Mouse (Mus musculus) spleen, adult 2 months (tissue): ENCODE data around the gene Rrm2. TPM values are rescaled to one million over a fixed set of nuclear protein-coding genes. Genes with fewer than 3 reads are reported as not detected.
A peak's percentile ranks its signal among the peaks of the same experiment; 100 is the strongest.
"Not testable (repeated sequence)": the region's sequence is repeated elsewhere in the genome, so short reads cannot be mapped to it uniquely, and the experiment has no call there.

ENCODE experiments used
- DNase-seq, 2 experiments: peaks; one replicate each; pipeline versions ENCODE4 v3.0.0 to v3.0.0-alpha.2; 2012 to 2021; ENCODE audit warnings: low spot score in 2 of 2, low read depth in 1 of 2
- H3K27ac ChIP-seq: fragments of 200-500 bp; 2 replicates; pipeline ENCODE4 v1.5.1; 2012; ENCODE audit warnings: low read length, inconsistent platforms; ENCODE audit not compliant: insufficient read depth
- H3K27me3 ChIP-seq: fragments of 200-500 bp; 2 replicates; pipeline ENCODE4 v1.6.1; 2012; ENCODE audit warnings: mild to moderate bottlenecking, moderate library complexity, low read length, inconsistent platforms; ENCODE audit not compliant: control insufficient read depth, insufficient read depth
- H3K36me3 ChIP-seq: fragments of 200-500 bp; 2 replicates; pipeline ENCODE4 v1.6.1; 2012; ENCODE audit warnings: mild to moderate bottlenecking, low read length, inconsistent platforms; ENCODE audit not compliant: control insufficient read depth, insufficient read depth
- H3K4me1 ChIP-seq: fragments of 200-500 bp; 2 replicates; pipeline ENCODE4 v1.6.1; 2011; ENCODE audit warnings: inconsistent platforms; ENCODE audit not compliant: control insufficient read depth, insufficient read depth, insufficient read length
- H3K4me3 ChIP-seq: fragments of 200-500 bp; 2 replicates; pipeline ENCODE4 v1.5.1; 2011; ENCODE audit warnings: mild to moderate bottlenecking, inconsistent platforms; ENCODE audit not compliant: insufficient read depth, insufficient read length; ENCODE audit errors: extremely low read depth
- CTCF ChIP-seq: fragments of 200-500 bp; IDR thresholded peaks from 2 replicates; pipeline ENCODE4 v1.5.1; 2011; ENCODE audit warnings: mild to moderate bottlenecking, inconsistent platforms; ENCODE audit not compliant: insufficient read depth, insufficient read length, insufficient replicate concordance; ENCODE audit errors: extremely low read depth
- POLR2A ChIP-seq: fragments of 200-500 bp; IDR thresholded peaks from 2 replicates; pipeline ENCODE4 v1.6.1; 2011; ENCODE audit warnings: low read depth, low read length, inconsistent platforms
- WGBS: fragments of 180-500 bp; shearing (Covaris S2); methylation state at CpG from one replicate; pipeline ENCODE4 v1.1.7; 2018; 5-methylcytosine and 5-hydroxymethylcytosine counted together
- polyA plus RNA-seq: library from polyadenylated mRNA; depleted of rRNA; stranded (reverse); fragments of >200 nt; gene quantifications from 2 replicates; pipeline ENCODE4 v1.2.3, GENCODE M21; 2012

The Rrm2 gene
- polyA plus RNA-seq, 1 experiment, result 12.7 TPM

- H3K4me3 ChIP-seq, result no peak overlapping the region
- H3K27me3 ChIP-seq, result no peaks in the 10 kb centered on the region
- no peak overlapping the region for H3K27ac ChIP-seq
- no peaks in the 10 kb centered on the region for H3K4me1 ChIP-seq
- no peak for DNase-seq
- WGBS, result 85% methylated on average over 3 of the region's 3 CpGs
- TF ChIP-seq CTCF (no peak), POLR2A (no peak)
- no peaks in the 10 kb centered on the region for H3K36me3 ChIP-seq
Observed at GRCm38 (mm10) chr12:24690351-24690750, 17.7 kb upstream of the Rrm2 start.

DNA sequence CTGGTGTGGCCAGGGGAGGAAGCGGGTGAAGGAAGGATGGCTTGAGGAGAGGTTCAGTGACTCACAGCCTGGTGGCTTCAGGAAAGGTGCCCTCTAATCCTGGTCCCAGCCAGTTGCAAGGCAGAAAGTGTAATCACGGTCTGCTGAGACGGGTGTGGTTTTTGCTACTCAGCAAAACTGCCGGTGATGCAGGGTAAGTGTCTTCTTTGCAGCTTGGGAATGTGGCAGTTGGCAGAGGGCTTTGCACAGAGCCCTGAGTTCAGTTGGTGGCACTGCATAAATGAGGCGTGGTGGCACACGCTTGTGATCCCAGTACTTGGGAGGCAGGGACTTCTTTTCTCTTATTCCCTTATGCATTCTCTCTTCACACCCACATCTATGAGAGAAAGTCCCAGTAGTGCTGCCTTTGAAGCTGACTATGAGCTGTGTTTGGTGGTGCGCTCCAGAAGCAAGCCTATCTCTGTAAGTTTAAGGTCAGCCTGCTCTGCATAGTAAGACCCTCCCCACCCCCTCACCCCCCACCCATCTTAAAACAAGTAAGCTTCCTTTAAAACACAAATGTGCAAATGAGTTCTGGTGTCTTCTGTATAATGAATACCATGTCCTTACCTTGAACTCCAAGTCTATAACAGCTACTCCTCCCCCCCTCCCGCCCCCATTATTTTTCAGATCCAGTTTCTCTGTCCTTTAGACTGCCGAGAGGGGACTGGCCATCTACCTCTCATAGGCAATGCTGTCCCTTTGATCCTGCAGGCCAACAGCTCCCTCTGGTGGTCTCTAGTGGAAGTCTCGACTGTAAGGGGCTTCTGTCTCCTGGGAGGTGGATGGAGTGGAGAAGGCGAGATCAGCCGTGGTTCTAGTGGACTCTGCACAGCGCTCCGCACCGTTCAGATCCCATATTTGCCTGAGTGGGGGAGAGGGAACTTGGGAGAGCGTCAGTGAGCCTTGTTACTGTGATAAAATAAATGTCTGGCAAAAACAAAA lies 11.2 kb upstream of the Rrm2 start:
- Histone ChIP-seq H3K4me3 (no peak overlapping the region), H3K4me1 (no peaks in the 10 kb centered on the region), H3K27me3 (no peaks in the 10 kb centered on the region), H3K27ac (no peak overlapping the region), H3K36me3 (no peaks in the 10 kb centered on the region)
- 40% methylated on average over 16 of the region's 16 CpGs for WGBS
- peak; percentile 41 to 74 for DNase-seq
- TF ChIP-seq POLR2A (no peak), CTCF (peak; percentile 94; the same call in 1 of the 2 replicates)

DNA sequence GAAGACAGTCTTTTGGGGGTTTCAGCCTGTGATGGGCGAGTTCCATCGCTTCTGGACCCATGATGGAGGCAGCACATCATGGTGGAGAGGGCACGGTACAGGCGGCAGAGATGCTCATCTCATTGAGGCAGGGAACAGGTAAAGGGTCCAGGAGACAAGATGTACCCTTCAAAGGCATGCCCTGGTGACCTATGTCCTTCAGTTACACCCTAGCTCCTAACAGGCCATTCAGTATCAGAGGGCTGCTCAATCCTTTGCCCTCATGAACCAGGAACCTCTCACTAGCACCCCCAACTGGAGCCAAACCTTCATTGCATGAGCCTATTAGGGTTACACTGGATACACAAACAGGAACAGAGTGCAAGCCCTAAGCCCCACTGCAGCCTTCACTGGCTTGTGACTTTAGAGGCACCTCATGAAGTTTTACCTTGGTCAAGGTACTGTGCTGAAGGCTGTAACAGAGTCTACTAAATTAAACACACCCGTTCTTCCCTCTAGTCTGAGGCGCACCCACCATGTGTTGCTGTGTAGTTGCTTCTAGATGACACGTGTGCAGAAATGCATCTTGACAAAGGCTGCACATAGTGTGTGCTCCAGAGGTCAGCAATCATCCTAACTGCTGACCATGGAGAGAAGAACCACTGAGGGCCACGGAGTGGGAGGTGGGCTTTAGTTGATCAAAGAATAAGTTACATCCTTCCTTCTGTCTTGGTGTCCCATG lies 10.4 kb upstream of the Rrm2 start:
- TF ChIP-seq CTCF (no peak), POLR2A (no peak)
- no peaks in the 10 kb centered on the region for H3K4me1 ChIP-seq
- WGBS, result 63% methylated on average over 8 of the region's 8 CpGs
- no peak for DNase-seq
- no peak overlapping the region for H3K4me3 ChIP-seq
- no peak overlapping the region for H3K27ac ChIP-seq
- no peaks in the 10 kb centered on the region for H3K27me3 ChIP-seq
- H3K36me3 ChIP-seq, result no peaks in the 10 kb centered on the region

GRCm38 (mm10) chr12:24698514-24698913 lies 9.5 kb upstream of the Rrm2 start:
- Histone ChIP-seq H3K27ac (no peak overlapping the region), H3K36me3 (no peaks in the 10 kb centered on the region), H3K27me3 (no peaks in the 10 kb centered on the region), H3K4me1 (no peaks in the 10 kb centered on the region), H3K4me3 (no peak overlapping the region)
- no peak for TF ChIP-seq CTCF
- no peak for TF ChIP-seq POLR2A
- DNase-seq, result no peak
- 87% methylated on average over 3 of the region's 3 CpGs for WGBS

- 56% methylated on average over 10 of the region's 10 CpGs for WGBS
- Histone ChIP-seq H3K27ac (no peak overlapping the region), H3K36me3 (no peaks in the 10 kb centered on the region), H3K4me3 (no peak overlapping the region), H3K27me3 (no peaks in the 10 kb centered on the region), H3K4me1 (no peaks in the 10 kb centered on the region)
- no peak for DNase-seq
- no peak for TF ChIP-seq CTCF
- no peak for TF ChIP-seq POLR2A
Observed at GRCm38 (mm10) chr12:24699578-24699977, 8.5 kb upstream of the Rrm2 start.

DNA sequence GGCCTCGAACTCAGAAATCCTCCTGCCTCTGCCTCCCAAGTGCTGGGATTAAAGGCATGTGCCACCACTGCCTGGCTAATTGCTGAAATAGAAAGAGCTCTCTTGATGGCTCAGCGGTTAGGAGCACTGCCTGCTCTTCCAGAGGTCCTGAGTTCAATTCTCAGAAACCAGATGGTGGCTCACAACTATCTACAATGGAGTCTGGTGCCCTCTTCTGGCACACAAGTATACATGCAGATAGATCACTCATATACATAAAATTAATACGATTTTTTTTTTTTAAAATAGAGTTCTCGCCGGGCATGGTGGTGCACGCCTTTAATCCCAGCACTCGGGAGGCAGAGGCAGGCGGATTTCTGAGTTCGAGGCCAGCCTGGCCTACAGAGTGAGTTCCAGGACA lies 6.4 kb upstream of the Rrm2 start:
- WGBS, result 86% methylated on average over 9 of the region's 9 CpGs
- H3K27ac ChIP-seq, H3K27me3 ChIP-seq, DNase-seq, H3K4me3 ChIP-seq, H3K4me1 ChIP-seq, H3K36me3 ChIP-seq: not testable (repeated sequence)
